Mouse (Mus musculus) myocyte (in vitro differentiated cells): Measurements from ENCODE around the gene Prim2. TPM values are rescaled to one million over a fixed set of nuclear protein-coding genes. Genes with fewer than 3 reads are reported as not detected.
"Not testable (repeated sequence)": the region's sequence is repeated elsewhere in the genome, so short reads cannot be mapped to it uniquely, and the experiment has no call there.

Experiments
- H3K27me3 ChIP-seq: one replicate; pipeline ENCODE4 v1.6.1; 2011; ENCODE audit not compliant: control insufficient read depth, insufficient read depth, insufficient read length
- H3K36me3 ChIP-seq: one replicate; pipeline ENCODE4 v1.6.1; 2011; ENCODE audit not compliant: control insufficient read depth, insufficient read depth
- H3K4me2 ChIP-seq: one replicate; pipeline ENCODE4 v1.6.1; 2011; ENCODE audit warnings: low read depth, control low read depth
- H3K4me3 ChIP-seq: one replicate; pipeline ENCODE4 v1.5.1; 2011; ENCODE audit warnings: mild to moderate bottlenecking, control low read depth, moderate library complexity
- H3K79me2 ChIP-seq: one replicate; pipeline ENCODE4 v1.6.1; 2011; ENCODE audit not compliant: control insufficient read depth, insufficient read depth
- H3ac ChIP-seq: one replicate; pipeline ENCODE4 v1.6.1; 2011; ENCODE audit not compliant: control insufficient read depth, insufficient read length
- CEBPB ChIP-seq: IDR thresholded peaks from 2 replicates; pipeline ENCODE4 v1.6.1; 2011; ENCODE audit warnings: mild to moderate bottlenecking, moderate library complexity; ENCODE audit not compliant: poor library complexity, insufficient read depth, severe bottlenecking
- E2F4 ChIP-seq: IDR thresholded peaks from one replicate; pipeline ENCODE4 v1.6.1; 2011; ENCODE audit warnings: mild to moderate bottlenecking, control low read depth, moderate library complexity; ENCODE audit not compliant: insufficient read depth
- MAX ChIP-seq: IDR thresholded peaks from one replicate; pipeline ENCODE4 v1.6.1; 2011; ENCODE audit warnings: low read depth, mild to moderate bottlenecking, control low read depth
- MYOD1 ChIP-seq, 3 experiments: IDR thresholded peaks; one replicate each; pipeline ENCODE4 v1.6.1; 2011; ENCODE audit warnings: control low read depth in 2 of 3, low read depth in 2 of 3, mild to moderate bottlenecking in 2 of 3, moderate library complexity in 1 of 3; ENCODE audit not compliant: insufficient read length in 2 of 3, control insufficient read depth in 1 of 3
- MYOG ChIP-seq, 3 experiments: IDR thresholded peaks; one replicate each; pipeline ENCODE4 v1.6.1; 2011; ENCODE audit warnings: control low read depth in 2 of 3, low read depth in 2 of 3, mild to moderate bottlenecking in 2 of 3; ENCODE audit not compliant: insufficient read length in 2 of 3, control insufficient read depth in 1 of 3, insufficient read depth in 1 of 3
- POLR2A ChIP-seq: IDR thresholded peaks from one replicate; pipeline ENCODE4 v1.6.1; 2011; ENCODE audit warnings: low read depth, mild to moderate bottlenecking, control low read depth, moderate library complexity; ENCODE audit not compliant: insufficient read length
- POLR2AphosphoS2 ChIP-seq: IDR thresholded peaks from one replicate; pipeline ENCODE4 v1.6.1; 2011; ENCODE audit warnings: low read depth, control low read depth; ENCODE audit not compliant: insufficient read length
- REST ChIP-seq: IDR thresholded peaks from one replicate; pipeline ENCODE4 v1.6.1; 2011; ENCODE audit warnings: mild to moderate bottlenecking, control low read depth, moderate library complexity; ENCODE audit not compliant: insufficient read depth, insufficient read length
- SRF ChIP-seq: IDR thresholded peaks from one replicate; pipeline ENCODE4 v1.6.1; 2011; ENCODE audit warnings: low read depth; ENCODE audit not compliant: control insufficient read depth, insufficient read length
- TCF12 ChIP-seq: IDR thresholded peaks from one replicate; pipeline ENCODE4 v1.6.1; 2011; ENCODE audit warnings: mild to moderate bottlenecking, control low read depth; ENCODE audit not compliant: poor library complexity, insufficient read depth, severe bottlenecking
- TCF3 ChIP-seq: IDR thresholded peaks from one replicate; pipeline ENCODE4 v1.6.1; 2011; ENCODE audit warnings: low read depth, control low read depth; ENCODE audit not compliant: insufficient read length
- USF1 ChIP-seq: IDR thresholded peaks from one replicate; pipeline ENCODE4 v1.6.1; 2011; ENCODE audit warnings: low read depth, mild to moderate bottlenecking, control low read depth, moderate library complexity
- polyA plus RNA-seq: library from polyadenylated mRNA; unstranded; fragments of >200 nt; fragmentation: generic; extraction: Trizol; gene quantifications from one replicate; pipeline ENCODE4 v1.2.1, GENCODE M21; 2012; ENCODE audit warnings: missing spikeins

The Prim2 gene
- polyA plus RNA-seq, 1 experiment: 8.2 TPM

- Histone ChIP-seq H3K79me2 (no peaks in the 10 kb centered on the region), H3K27me3 (no peaks in the 10 kb centered on the region), H3K4me2 (no peak overlapping the region), H3ac (no peak overlapping the region), H3K4me3 (no peak overlapping the region), H3K36me3 (peaks cover 4% of the 10 kb centered on the region)
- TF ChIP-seq TCF3 (no peak), E2F4 (no peak), POLR2AphosphoS2 (no peak), TCF12 (no peak), POLR2A (no peak), SRF (no peak), CEBPB (no peak)
Observed at GRCm38 (mm10) chr1:33640089-33640488, 29.5 kb downstream of the Prim2 start.

- no peak overlapping the region for H3ac ChIP-seq
- H3K4me3 ChIP-seq: no peak overlapping the region
- TF ChIP-seq POLR2AphosphoS2: no peak
- no peak for TF ChIP-seq MYOD1 (IDR thresholded peaks at IDR 0.05; ENCODE audit: control insufficient read depth in 1 of 3, insufficient read length in 2 of 3, low read depth in 2 of 3)
- TF ChIP-seq TCF3: no peak
- TF ChIP-seq TCF12: no peak
- TF ChIP-seq SRF: no peak
- no peak for TF ChIP-seq CEBPB
- TF ChIP-seq POLR2A: no peak
- no peak for TF ChIP-seq MAX
- TF ChIP-seq USF1: no peak
- no peak for TF ChIP-seq E2F4
- no peak for TF ChIP-seq REST
- H3K27me3 ChIP-seq: no peaks in the 10 kb centered on the region
- no peaks in the 10 kb centered on the region for H3K79me2 ChIP-seq
- no peak overlapping the region for H3K4me2 ChIP-seq
- H3K36me3 ChIP-seq: peaks cover 4% of the 10 kb centered on the region
Observed at GRCm38 (mm10) chr1:33639234-33639633, 30.4 kb downstream of the Prim2 start.

GRCm38 (mm10) chr1:33637827-33638226 lies 31.8 kb downstream of the Prim2 start:
- Histone ChIP-seq H3K79me2 (no peaks in the 10 kb centered on the region), H3K27me3 (no peaks in the 10 kb centered on the region), H3K4me2 (no peak overlapping the region), H3K4me3 (no peak overlapping the region), H3ac (no peak overlapping the region), H3K36me3 (peaks cover 4% of the 10 kb centered on the region)
- TF ChIP-seq MYOD1 (IDR thresholded peaks at IDR 0.05; ENCODE audit: control insufficient read depth in 1 of 3, insufficient read length in 2 of 3, low read depth in 2 of 3) (no peak), REST (no peak)

GRCm38 (mm10) chr1:33636421-33637195 lies 33.0 kb downstream of the Prim2 start:
- Histone ChIP-seq H3ac (no peak overlapping the region), H3K79me2 (no peaks in the 10 kb centered on the region), H3K4me2 (no peak overlapping the region), H3K36me3 (peaks cover 4% of the 10 kb centered on the region), H3K27me3 (no peaks in the 10 kb centered on the region), H3K4me3 (no peak overlapping the region)
- TF ChIP-seq SRF (no peak), REST (no peak), MYOD1 (IDR thresholded peaks at IDR 0.05; ENCODE audit: control insufficient read depth in 1 of 3, insufficient read length in 2 of 3, low read depth in 2 of 3) (no peak), E2F4 (no peak), TCF3 (no peak), USF1 (no peak), POLR2AphosphoS2 (no peak), POLR2A (no peak)

- not testable (repeated sequence) for H3K4me3 ChIP-seq, H3K79me2 ChIP-seq, H3K27me3 ChIP-seq, H3K4me2 ChIP-seq, H3ac ChIP-seq
- H3K36me3 ChIP-seq: peaks cover 11% of the 10 kb centered on the region
Observed at GRCm38 (mm10) chr1:33631002-33631618, 38.5 kb downstream of the Prim2 start.

DNA sequence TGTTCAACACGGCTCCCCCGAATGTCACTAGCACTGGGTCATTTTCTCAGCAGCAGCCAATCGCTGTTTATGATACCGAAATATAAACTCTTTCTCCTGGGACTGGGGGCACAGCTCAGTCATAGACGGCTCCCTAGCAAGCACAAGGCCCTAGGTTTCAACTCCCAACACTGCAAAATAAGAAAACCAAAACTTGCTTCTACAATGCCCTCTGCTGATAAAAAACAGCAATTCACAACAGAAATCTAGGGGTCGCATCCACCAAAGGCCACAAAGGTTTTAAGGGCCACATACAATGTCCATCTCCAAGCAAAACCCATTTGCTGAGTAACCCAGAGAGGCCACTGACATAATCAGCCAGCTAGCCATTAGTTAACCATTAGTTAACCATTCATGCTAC lies 41.8 kb downstream of the Prim2 start:
- no peak overlapping the region for H3K4me3 ChIP-seq
- TF ChIP-seq SRF: no peak
- TF ChIP-seq TCF12: no peak
- TF ChIP-seq REST: no peak
- no peak for TF ChIP-seq USF1
- no peak for TF ChIP-seq E2F4
- no peak for TF ChIP-seq MAX
- no peak for TF ChIP-seq POLR2A
- no peak for TF ChIP-seq MYOG (IDR thresholded peaks at IDR 0.05; ENCODE audit: control insufficient read depth in 1 of 3, insufficient read depth in 1 of 3, insufficient read length in 2 of 3, low read depth in 2 of 3)
- no peak for TF ChIP-seq MYOD1 (IDR thresholded peaks at IDR 0.05; ENCODE audit: control insufficient read depth in 1 of 3, insufficient read length in 2 of 3, low read depth in 2 of 3)
- no peak for TF ChIP-seq TCF3
- TF ChIP-seq CEBPB: no peak
- no peak for TF ChIP-seq POLR2AphosphoS2
- H3K27me3 ChIP-seq: no peaks in the 10 kb centered on the region
- H3ac ChIP-seq: no peak overlapping the region
- H3K36me3 ChIP-seq: peaks cover 13% of the 10 kb centered on the region
- H3K79me2 ChIP-seq: no peaks in the 10 kb centered on the region
- H3K4me2 ChIP-seq: no peak overlapping the region
